Mouse (Mus musculus): ENCODE data around the gene Samhd1. TPM values are rescaled to one million over a fixed set of nuclear protein-coding genes. Genes with fewer than 3 reads are reported as not detected.

The Samhd1 gene
- total and polyA plus RNA-seq, 3 experiments: 32.8 to 79.5 (median 67.9) TPM

DNA sequence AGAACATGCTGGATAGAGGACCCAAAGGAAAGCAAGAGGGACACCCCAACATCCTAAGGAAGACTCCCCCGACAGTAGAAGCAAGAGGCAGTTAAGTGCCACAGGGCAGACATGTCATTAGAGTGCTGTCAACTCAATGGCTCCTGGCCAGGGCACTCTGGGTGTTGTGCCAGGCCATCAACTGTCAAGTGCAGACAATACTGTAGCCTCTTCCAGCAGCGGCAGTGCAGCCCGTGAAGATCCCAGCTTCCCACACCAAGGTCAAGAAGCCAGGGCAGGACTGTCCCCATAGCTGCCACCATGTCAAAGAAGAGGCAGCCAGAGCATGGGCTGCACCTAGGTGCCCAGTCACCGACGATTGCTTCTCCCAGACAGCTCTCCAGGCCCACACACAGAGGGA, 57.9 kb downstream of the Samhd1 start:
- in situ Hi-C loops (cut with MboI; ENCODE audit: low pct_ligation_motif_present, low pct_unique_long_range_greater_than_20kb, low sequenced_read_pairs) (loop anchor here (25.0 kb wide), 1 partner anchor 190 kb away; the partner anchor contains the start of gene Sla2), dilution Hi-C loops (cut with MboI; ENCODE audit: extremely low pct_ligation_motif_present, extremely low pct_unique_long_range_greater_than_20kb, low sequenced_read_pairs) (no loop called here)
- Histone ChIP-seq H3K4me2 (ENCODE audit: insufficient read depth, low read depth, poor library complexity, severe bottlenecking) (no peak overlapping the region), H3K4me1 (ENCODE audit: control insufficient read depth in 1 of 2, insufficient read depth in 2 of 2) (peaks cover 6 to 27% of the 10 kb centered on the region in 2 experiments; a peak in 3 of 4 replicates), H3K27ac (ENCODE audit: insufficient read depth, low read depth) (no peak overlapping the region), H3K9ac (ENCODE audit: insufficient read depth, low read depth) (no peak overlapping the region), H3K9me3 (replicated peaks; ENCODE audit: low read length) (no peaks in the 10 kb centered on the region), H3K79me2 (replicated peaks; ENCODE audit: control insufficient read depth, extremely low read depth, insufficient read depth, poor library complexity, severe bottlenecking) (no peaks in the 10 kb centered on the region), H3K36me3 (replicated peaks in 1 of 2; ENCODE audit: control insufficient read depth in 1 of 2, insufficient read depth in 1 of 2, low read length in 1 of 2) (no peaks in the 10 kb centered on the region), H3K27me3 (replicated peaks) (peaks cover 50% of the 10 kb centered on the region), H3K4me3 (replicated peaks in 1 of 3; ENCODE audit: low read depth in 2 of 3, low read length in 2 of 3, poor library complexity in 1 of 3) (no peak overlapping the region)
- DNase-seq (ENCODE audit: extremely low read depth): no peak
- TF ChIP-seq MAFK (IDR thresholded peaks at IDR 0.05; ENCODE audit: insufficient replicate concordance, low read length) (no peak), USF2 (conservative IDR thresholded peaks at IDR 0.05; ENCODE audit: low read depth, low read length) (no peak), ZKSCAN1 (IDR thresholded peaks at IDR 0.05; ENCODE audit: borderline replicate concordance, low read depth, low read length) (no peak), EP300 (IDR thresholded peaks at IDR 0.05; ENCODE audit: low read length) (no peak), BHLHE40 (IDR thresholded peaks at IDR 0.05; ENCODE audit: low read depth, low read length) (no peak), ETS1 (conservative IDR thresholded peaks at IDR 0.05; ENCODE audit: low read depth, low read length) (no peak), SMC3 (IDR thresholded peaks at IDR 0.05; ENCODE audit: low read depth, low read length) (no peak), HCFC1 (IDR thresholded peaks at IDR 0.05; ENCODE audit: low read depth, low read length) (no peak), RCOR1 (conservative IDR thresholded peaks at IDR 0.05; ENCODE audit: low read depth, low read length) (no peak), TBP (conservative IDR thresholded peaks at IDR 0.05; ENCODE audit: low read depth, low read length) (no peak), ZC3H11A (IDR thresholded peaks at IDR 0.05; ENCODE audit: low read depth, low read length) (no peak), USF1 (IDR thresholded peaks at IDR 0.05; ENCODE audit: low read depth, low read length) (no peak)

DNA sequence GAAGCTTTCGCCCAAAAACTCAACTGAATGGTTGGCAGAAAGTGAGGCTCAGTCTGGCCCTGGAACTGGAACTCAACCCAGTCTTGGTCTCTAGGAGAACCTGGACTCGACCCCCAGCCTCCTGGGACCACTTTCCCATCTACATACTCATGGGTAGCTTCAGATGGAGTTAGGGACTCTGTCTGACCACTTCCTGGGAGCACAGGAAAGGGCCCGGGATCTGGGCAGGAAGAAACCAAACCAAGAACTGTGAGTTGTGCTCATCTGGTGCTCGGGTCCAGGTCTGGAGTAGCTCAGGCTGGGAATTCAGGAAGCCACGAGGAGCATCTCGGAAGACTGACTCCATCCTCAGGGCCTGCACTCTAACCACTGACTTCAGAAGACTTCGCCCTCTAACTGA, 58.5 kb downstream of the Samhd1 start:
- no peak overlapping the region for H3K4me3 ChIP-seq (replicated peaks in 1 of 3; ENCODE audit: low read depth in 2 of 3, low read length in 2 of 3, poor library complexity in 1 of 3)
- no peaks in the 10 kb centered on the region for H3K79me2 ChIP-seq (replicated peaks; ENCODE audit: control insufficient read depth, extremely low read depth, insufficient read depth, poor library complexity, severe bottlenecking)
- no peaks in the 10 kb centered on the region for H3K9me3 ChIP-seq (replicated peaks; ENCODE audit: low read length)
- peaks cover 44% of the 10 kb centered on the region for H3K27me3 ChIP-seq (replicated peaks)
- H3K27ac ChIP-seq (ENCODE audit: insufficient read depth, low read depth): no peak overlapping the region
- H3K4me1 ChIP-seq (ENCODE audit: control insufficient read depth in 1 of 2, insufficient read depth in 2 of 2): peaks cover 12 to 33% of the 10 kb centered on the region in 2 experiments
- in situ Hi-C loops (cut with MboI; ENCODE audit: low pct_ligation_motif_present, low pct_unique_long_range_greater_than_20kb, low sequenced_read_pairs) (loop anchor here (25.0 kb wide), 1 partner anchor 189 kb away; the partner anchor contains the start of gene Sla2), dilution Hi-C loops (cut with MboI; ENCODE audit: extremely low pct_ligation_motif_present, extremely low pct_unique_long_range_greater_than_20kb, low sequenced_read_pairs) (no loop called here)
- DNase-seq (ENCODE audit: extremely low read depth): no peak
- no peaks in the 10 kb centered on the region for H3K36me3 ChIP-seq (replicated peaks in 1 of 2; ENCODE audit: control insufficient read depth in 1 of 2, insufficient read depth in 1 of 2, low read length in 1 of 2)
- TF ChIP-seq RAD21 (IDR thresholded peaks at IDR 0.05; ENCODE audit: low read depth, low read length): no peak
- TF ChIP-seq MAFK (IDR thresholded peaks at IDR 0.05; ENCODE audit: insufficient replicate concordance, low read length): no peak
- TF ChIP-seq CHD2 (IDR thresholded peaks at IDR 0.05; ENCODE audit: low read length): no peak
- no peak for TF ChIP-seq MAX (IDR thresholded peaks at IDR 0.05; ENCODE audit: low read length)
- no peak for TF ChIP-seq JUND (conservative IDR thresholded peaks at IDR 0.05; ENCODE audit: low read depth, low read length)
- TF ChIP-seq CHD1 (IDR thresholded peaks at IDR 0.05; ENCODE audit: low read depth, low read length): no peak
- TF ChIP-seq IRF4 (IDR thresholded peaks at IDR 0.05; ENCODE audit: low read depth, low read length): no peak
- no peak for TF ChIP-seq BHLHE40 (IDR thresholded peaks at IDR 0.05; ENCODE audit: low read depth, low read length)
- TF ChIP-seq MXI1 (IDR thresholded peaks at IDR 0.05; ENCODE audit: low read depth, low read length): no peak
- no peak for TF ChIP-seq ELF1 (IDR thresholded peaks at IDR 0.05; ENCODE audit: low read depth, low read length)
- no peak for TF ChIP-seq SIN3A (IDR thresholded peaks at IDR 0.05; ENCODE audit: low read length)
- TF ChIP-seq PAX5 (IDR thresholded peaks at IDR 0.05; ENCODE audit: low read length): no peak
- no peak for TF ChIP-seq ZNF384 (IDR thresholded peaks at IDR 0.05; ENCODE audit: low read depth, low read length)
- no peak for TF ChIP-seq NELFE (IDR thresholded peaks at IDR 0.05; ENCODE audit: low read depth, low read length)
- TF ChIP-seq MEF2A (IDR thresholded peaks at IDR 0.05; ENCODE audit: borderline replicate concordance, low read depth, low read length): no peak
- H3K9ac ChIP-seq (ENCODE audit: insufficient read depth, low read depth): no peak overlapping the region
- no peak overlapping the region for H3K4me2 ChIP-seq (ENCODE audit: insufficient read depth, low read depth, poor library complexity, severe bottlenecking)

Measured in CH12.LX (cell line).